Mouse (Mus musculus): ENCODE data around the gene Cdk12. TPM values are rescaled to one million over a fixed set of nuclear protein-coding genes. Genes with fewer than 3 reads are reported as not detected.

Gene Cdk12
- total RNA-seq, 1 experiment from 2014 or later, result 73.3 TPM

- no peak for ATAC-seq (replicated peaks in 1 of 2; ENCODE audit: insufficient read depth in 1 of 2, low FRiP score in 2 of 2, low TSS enrichment in 1 of 2, low read depth in 1 of 2, poor library complexity in 2 of 2, severe bottlenecking in 2 of 2)
These were observed 120.4 kb downstream of the Cdk12 start for GRCm38 (mm10) chr11:98323136-98323866.

- ATAC-seq (replicated peaks in 1 of 2; ENCODE audit: insufficient read depth in 1 of 2, low FRiP score in 2 of 2, low TSS enrichment in 1 of 2, low read depth in 1 of 2, poor library complexity in 2 of 2, severe bottlenecking in 2 of 2), result 0 out of 4 replicates have a peak, but pooled peaks of 1 of the 2 experiments have one; percentile 56
These were observed 121.1 kb downstream of the Cdk12 start for GRCm38 (mm10) chr11:98323933-98324332.

- no peak for ATAC-seq (replicated peaks in 1 of 2; ENCODE audit: insufficient read depth in 1 of 2, low FRiP score in 2 of 2, low TSS enrichment in 1 of 2, low read depth in 1 of 2, poor library complexity in 2 of 2, severe bottlenecking in 2 of 2)
These were observed 122.4 kb downstream of the Cdk12 start for GRCm38 (mm10) chr11:98325191-98325820.

DNA sequence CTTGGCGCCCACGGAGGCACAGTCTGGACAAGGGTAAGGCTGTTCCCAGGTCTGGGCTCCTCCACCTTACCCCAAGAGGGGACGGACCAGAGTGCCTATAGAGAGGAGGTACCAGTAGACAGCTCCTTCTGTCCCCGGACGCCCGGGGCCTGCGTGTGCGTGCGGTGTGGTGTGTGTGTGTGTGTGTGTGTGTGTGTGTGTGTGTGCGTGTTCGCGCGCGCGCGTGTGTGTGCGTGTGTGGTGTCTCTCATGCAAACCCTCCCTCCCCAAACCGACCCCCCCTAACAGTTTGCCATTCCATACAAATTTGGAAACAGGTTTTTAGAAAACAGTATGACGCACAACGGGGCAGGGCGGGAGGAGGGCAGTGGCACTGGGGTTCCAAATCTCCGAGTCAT is 123.0 kb downstream of the Cdk12 start:
- no peak for ATAC-seq (replicated peaks in 1 of 2; ENCODE audit: insufficient read depth in 1 of 2, low FRiP score in 2 of 2, low TSS enrichment in 1 of 2, low read depth in 1 of 2, poor library complexity in 2 of 2, severe bottlenecking in 2 of 2)

DNA sequence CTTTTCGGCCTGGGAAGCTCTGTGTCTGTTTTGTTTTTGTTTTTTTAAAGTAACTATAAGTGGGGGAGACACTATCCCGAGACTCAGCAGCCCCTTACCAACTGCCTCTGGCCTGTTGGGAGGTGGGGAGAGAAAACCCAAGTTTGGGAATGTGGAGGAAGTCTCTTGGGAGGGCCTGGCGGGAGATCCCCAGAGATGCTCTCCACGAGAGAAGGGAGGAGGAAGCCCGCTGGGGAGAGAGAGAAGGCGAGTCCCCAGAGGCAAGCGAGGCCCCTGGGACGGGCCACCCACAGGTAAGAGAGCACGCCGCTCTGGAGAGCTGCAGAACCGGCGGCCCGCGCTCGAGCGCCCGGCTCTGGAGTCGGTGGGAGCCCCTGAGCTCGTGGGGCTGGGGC is 123.9 kb downstream of the Cdk12 start:
- ATAC-seq (replicated peaks in 1 of 2; ENCODE audit: insufficient read depth in 1 of 2, low FRiP score in 2 of 2, low TSS enrichment in 1 of 2, low read depth in 1 of 2, poor library complexity in 2 of 2, severe bottlenecking in 2 of 2), result no peak

DNA sequence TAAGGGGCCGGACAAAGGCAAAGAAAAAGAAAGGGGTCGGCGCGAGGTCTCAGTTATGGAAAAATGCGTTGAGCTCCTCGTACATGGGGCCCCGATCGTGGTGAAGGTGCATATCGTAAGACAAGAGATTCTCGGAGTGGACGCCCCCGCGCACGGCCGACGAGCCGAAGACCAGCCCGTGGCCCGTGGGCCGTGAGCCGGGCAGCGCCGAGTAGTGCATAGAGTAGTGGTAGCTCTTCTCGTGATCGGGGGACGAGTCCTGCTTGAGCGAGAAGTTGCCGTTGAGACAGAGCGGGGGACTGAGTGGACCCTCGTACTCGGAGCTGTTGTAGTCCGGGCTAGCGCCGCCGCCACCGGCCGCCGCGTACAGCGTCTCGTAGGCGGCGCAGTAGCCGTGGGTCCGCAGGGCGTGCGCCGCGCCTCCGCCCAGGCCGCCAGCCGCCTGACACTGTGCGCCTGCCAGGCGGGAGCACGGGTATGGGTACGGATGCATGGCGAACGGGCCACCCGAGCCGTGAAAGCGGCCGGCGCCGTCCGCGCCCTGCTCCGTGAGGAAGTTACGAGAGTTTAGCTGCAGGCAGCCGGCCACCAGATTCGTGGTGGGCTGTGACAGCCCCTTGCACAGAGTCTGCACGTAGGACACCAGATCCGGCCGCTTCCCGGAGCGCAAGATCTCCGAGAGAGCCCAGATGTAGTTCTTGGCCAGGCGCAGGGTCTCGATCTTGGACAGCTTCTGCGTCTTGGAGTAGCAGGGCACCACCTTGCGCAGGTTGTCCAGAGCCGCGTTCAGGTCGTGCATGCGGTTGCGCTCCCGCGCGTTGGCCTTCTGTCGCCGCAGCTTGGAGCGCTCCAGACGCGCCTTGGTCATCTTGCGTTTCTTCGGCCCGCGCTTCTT is 124.5 kb downstream of the Cdk12 start:
- no peak for ATAC-seq (replicated peaks in 1 of 2; ENCODE audit: insufficient read depth in 1 of 2, low FRiP score in 2 of 2, low TSS enrichment in 1 of 2, low read depth in 1 of 2, poor library complexity in 2 of 2, severe bottlenecking in 2 of 2)

DNA sequence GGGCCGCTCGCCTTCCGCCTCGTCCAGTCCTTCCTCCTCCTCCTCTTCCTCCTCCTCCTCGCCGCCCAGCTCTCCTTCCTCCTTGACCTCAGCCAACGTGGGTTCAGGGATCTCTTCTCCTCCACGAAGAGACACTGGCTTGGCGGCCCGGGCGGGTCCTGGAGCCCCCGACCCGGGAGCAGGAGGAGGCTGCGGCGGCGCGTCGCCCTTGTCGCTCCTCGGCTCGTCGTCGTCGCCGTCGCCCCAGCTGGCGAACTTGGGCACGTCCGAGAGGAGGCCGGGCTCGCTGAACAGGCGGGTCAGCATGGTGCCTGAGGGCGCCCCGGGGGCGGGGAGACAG is 125.1 kb downstream of the Cdk12 start:
- no peak for ATAC-seq (replicated peaks in 1 of 2; ENCODE audit: insufficient read depth in 1 of 2, low FRiP score in 2 of 2, low TSS enrichment in 1 of 2, low read depth in 1 of 2, poor library complexity in 2 of 2, severe bottlenecking in 2 of 2)

Other genes with a start within 250 kb of the Cdk12 start
- 0.56 and 5.5 TPM in 2 replicates for gene Plxdc1, start 216.6 kb upstream of the Cdk12 start, total RNA-seq (2017)
- 1.3 and 3.2 TPM in 2 replicates for gene Arl5c, start 206.9 kb upstream of the Cdk12 start, total RNA-seq (2017)
- gene Cacnb1, start 180.0 kb upstream of the Cdk12 start, total RNA-seq (2017), result 2.9 and 6.9 TPM in 2 replicates
- 1,707 and 1,745 TPM in 2 replicates for gene Rpl19, start 176.3 kb upstream of the Cdk12 start, total RNA-seq (2017)
- not detected in 2 replicates for gene Stac2, start 149.6 kb upstream of the Cdk12 start, total RNA-seq (2017)
- 24.8 and 26.5 TPM in 2 replicates for gene Fbxl20, start 52.7 kb upstream of the Cdk12 start, total RNA-seq (2017)
- 44.3 and 69.4 TPM in 2 replicates for gene Med1, start 9.8 kb upstream of the Cdk12 start, total RNA-seq (2017)
- gene Neurod2, start 126.6 kb downstream of the Cdk12 start, total RNA-seq (2017), result not detected in 2 replicates
- gene Ppp1r1b, start 145.3 kb downstream of the Cdk12 start, total RNA-seq (2017), result 0.30 TPM in 1 of 2 replicates, not detected in the other
- gene Stard3, start 155.3 kb downstream of the Cdk12 start, total RNA-seq (2017), result 16.5 and 24.5 TPM in 2 replicates
- gene Tcap, start 180.8 kb downstream of the Cdk12 start, total RNA-seq (2017), result 0.56 TPM in 1 of 2 replicates, not detected in the other
- gene Pnmt, start 183.4 kb downstream of the Cdk12 start, total RNA-seq (2017), result not detected in 2 replicates
- 5.6 and 7.4 TPM in 2 replicates for gene Pgap3, start 197.4 kb downstream of the Cdk12 start, total RNA-seq (2017)
- not detected in 2 replicates for gene Erbb2, start 209.4 kb downstream of the Cdk12 start, total RNA-seq (2017)
- 18.2 and 42.3 TPM in 2 replicates for gene Mien1, start 235.9 kb downstream of the Cdk12 start, total RNA-seq (2017)
- gene Grb7, start 243.3 kb downstream of the Cdk12 start, total RNA-seq (2017), result not detected in 2 replicates